Mouse (Mus musculus): Measurements from ENCODE around the gene Kansl1l.
A peak's percentile ranks its signal among the peaks of the same experiment; 100 is the strongest.

DNA sequence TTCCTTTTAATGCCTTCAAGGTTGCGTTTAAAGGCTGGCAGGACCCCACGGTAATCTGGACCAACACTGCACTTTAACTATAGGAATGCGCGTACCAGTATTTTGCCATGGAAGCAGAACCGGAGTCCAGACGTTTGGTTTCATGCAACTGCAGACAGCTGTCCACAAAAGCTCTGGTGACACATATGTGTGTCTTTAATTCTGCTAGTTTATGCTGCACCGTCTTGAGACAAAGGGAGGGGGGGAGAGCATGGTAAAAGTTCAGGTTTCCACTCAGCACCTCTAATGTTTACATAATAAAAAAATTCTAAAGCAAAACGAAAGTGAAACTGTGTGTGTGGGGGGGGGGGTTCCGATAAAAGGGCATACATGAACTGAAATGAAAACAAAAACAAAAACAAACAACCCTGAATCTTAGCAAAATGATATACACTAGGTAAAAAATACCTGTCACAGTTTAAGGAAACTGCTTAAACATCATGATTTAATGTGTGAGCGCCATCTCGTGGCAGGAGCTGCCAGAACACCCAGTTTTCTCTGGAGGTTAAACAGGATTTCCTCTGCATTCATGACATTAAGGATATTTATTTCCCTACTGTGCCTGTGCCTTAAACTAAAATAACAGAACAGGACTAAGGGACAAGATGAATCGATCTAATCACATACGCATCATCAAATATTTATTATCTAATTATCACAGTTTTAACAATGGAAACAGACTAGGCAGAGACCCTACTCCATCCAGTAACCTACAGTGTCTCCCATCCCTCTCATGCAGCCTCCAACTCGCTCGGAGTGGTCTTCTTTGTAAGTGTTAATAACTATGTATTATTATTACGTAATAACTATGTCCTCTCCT lies 21.1 kb upstream of the Kansl1l start:
- peak; percentile 88 for TF ChIP-seq CTCF (IDR thresholded peaks at IDR 0.05; ENCODE audit: low read depth)
- no peak for TF ChIP-seq EP300 (optimal IDR thresholded peaks at IDR 0.05)
